Mouse (Mus musculus): ENCODE results near the gene Kifc5b.

DNA sequence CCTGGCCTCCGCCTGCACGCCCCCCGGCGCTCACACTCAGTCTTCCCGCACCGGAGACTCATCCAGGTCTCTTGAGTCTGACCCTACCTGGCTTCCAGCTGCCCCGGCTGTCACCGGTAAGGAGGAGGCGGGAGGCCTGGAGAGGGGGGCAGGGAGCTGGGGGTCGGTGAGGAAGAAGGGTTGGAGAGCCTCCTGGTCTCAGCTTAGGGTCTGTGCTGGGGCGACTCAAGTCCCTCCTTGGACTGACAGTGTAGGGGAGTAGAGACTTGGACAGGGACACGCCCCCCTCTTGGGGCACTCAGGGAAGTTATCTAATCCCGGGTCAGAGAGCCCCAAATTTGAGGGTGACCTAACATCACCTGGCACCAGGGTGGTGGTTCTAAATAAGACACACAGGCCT is 16.5 kb downstream of the Kifc5b start:
- TF ChIP-seq MYOD1 (IDR thresholded peaks at IDR 0.05; ENCODE audit: control insufficient read depth in 1 of 3, insufficient read length in 2 of 3, low read depth in 2 of 3) = no peak
- no peak for TF ChIP-seq TCF3 (IDR thresholded peaks at IDR 0.05; ENCODE audit: insufficient read length, low read depth)
- no peak for TF ChIP-seq POLR2A (IDR thresholded peaks at IDR 0.05; ENCODE audit: insufficient read length, low read depth)
- no peak for TF ChIP-seq MYOG (IDR thresholded peaks at IDR 0.05; ENCODE audit: control insufficient read depth in 1 of 3, insufficient read depth in 1 of 3, insufficient read length in 2 of 3, low read depth in 2 of 3)
- TF ChIP-seq MAX (IDR thresholded peaks at IDR 0.05; ENCODE audit: low read depth) = no peak
- no peak for TF ChIP-seq SRF (IDR thresholded peaks at IDR 0.05; ENCODE audit: control insufficient read depth, insufficient read length, low read depth)
